Mouse (Mus musculus): ENCODE measurements around the gene Dohh.
A peak's percentile ranks its signal among the peaks of the same experiment; 100 is the strongest.

Dohh gene

DNA sequence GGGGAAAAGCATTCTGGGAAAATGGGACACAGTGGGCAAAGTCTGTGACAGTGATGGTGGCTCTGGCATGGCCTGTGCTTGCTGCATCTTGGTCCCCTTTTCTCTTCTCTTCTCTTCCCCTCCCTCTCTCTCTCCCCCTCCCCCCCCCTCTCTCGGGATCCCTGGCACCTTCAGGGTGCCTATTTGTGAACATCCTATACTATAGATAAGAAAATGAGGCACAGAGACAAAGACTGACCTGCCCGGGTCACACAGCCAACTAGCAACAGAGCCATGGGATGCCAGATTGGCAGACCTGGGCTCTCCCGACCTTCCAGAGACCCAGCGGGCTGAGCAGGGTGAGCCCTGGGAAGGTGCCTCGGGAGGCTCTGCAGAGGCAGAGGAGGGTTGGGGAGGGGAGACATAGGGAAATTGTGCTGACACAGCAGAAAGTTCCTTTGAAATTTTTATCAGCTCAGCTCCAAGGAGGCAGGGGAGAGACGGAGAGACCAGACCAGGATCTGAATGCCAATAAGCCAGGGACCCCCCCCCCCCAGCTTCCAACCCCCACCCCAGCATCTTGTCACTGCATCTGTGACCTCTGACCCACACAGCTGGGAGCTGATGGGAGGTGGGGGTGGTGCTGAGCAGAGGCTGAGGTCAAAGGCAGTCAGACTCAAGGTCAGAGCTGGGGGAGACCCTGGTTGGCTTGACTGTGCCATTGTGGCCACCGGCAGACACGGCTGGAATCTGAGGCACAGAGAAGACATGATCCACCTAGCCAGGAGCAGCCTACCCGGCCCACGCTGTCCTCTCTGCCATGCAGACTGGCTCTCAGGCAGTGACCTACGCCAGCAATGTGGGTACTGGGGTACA lies 34.2 kb downstream of the Dohh start:
- no peak for DNase-seq (ENCODE audit: extremely low spot score)

- no peak for DNase-seq (ENCODE audit: extremely low spot score)
Measured at GRCm38 (mm10) chr10:81419111-81419928, 35.1 kb downstream of the Dohh start.

GRCm38 (mm10) chr10:81420191-81420767 lies 36.1 kb downstream of the Dohh start:
- DNase-seq (ENCODE audit: extremely low spot score), result no peak

- DNase-seq (ENCODE audit: extremely low spot score), result no peak
Measured at GRCm38 (mm10) chr10:81421041-81421796, 37.0 kb downstream of the Dohh start.

DNA sequence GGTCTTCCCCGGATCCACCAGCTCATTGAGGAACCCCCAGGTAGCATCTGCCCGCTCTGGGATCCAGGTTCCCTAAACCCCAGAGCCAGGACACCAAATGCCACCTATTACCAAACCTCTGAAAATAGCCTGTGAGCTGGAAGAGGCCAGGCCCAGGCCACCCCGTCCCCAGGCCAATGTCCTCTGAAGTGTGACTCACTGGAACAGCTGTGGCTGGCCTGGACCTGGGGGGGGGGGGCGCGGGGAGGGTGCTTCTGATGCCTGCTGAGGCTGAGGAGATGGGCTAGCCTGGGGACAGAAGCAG lies 37.5 kb downstream of the Dohh start:
- no peak for DNase-seq (ENCODE audit: extremely low spot score)

- no peak for DNase-seq (ENCODE audit: extremely low spot score)
Measured at GRCm38 (mm10) chr10:81422191-81422590, 38.0 kb downstream of the Dohh start.

GRCm38 (mm10) chr10:81422661-81423217 lies 38.5 kb downstream of the Dohh start:
- DNase-seq (ENCODE audit: extremely low spot score), result no peak

DNA sequence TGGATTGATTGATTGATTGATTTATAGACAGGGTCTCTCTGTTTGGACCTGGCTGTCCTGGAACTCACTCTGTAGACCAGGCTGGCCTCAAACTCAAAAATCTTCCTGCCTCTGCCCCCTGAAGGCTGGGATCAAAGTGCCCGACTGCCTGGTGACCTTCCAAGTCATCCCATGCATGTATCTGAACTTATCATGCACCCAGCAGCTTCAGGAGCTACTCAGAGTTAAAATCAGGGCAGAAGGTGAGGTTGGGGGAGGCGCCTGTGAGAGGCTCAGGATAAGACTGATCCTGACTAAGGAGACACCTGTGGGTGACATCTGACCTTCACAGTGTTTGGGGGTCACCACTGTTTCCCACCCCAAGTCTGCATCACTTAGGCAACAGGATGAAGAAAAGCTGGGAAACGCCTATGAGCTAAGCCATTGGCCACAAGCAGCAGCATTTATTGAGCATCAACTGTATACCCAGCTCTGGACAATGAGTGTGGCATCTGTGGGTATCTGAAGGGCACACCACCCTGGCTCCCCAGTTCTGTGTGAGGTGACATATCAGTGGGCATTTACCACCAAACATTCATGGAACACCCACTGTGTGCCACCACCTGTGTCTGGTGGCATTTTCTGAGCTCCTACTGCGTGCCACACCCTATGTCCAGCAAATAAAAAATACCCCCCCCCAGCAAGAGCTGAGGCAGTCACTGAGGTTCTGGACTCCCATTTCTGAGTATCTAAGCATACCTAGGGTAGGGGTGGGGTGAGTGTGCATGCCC lies 39.4 kb downstream of the Dohh start:
- no peak for DNase-seq (ENCODE audit: extremely low spot score)

GRCm38 (mm10) chr10:81424246-81425051 lies 40.2 kb downstream of the Dohh start:
- peak; percentile 12 for DNase-seq (ENCODE audit: extremely low spot score)

GRCm38 (mm10) chr10:81425236-81425850 lies 41.1 kb downstream of the Dohh start:
- DNase-seq (ENCODE audit: extremely low spot score), result peak; percentile 7

- DNase-seq (ENCODE audit: extremely low spot score), result peak; percentile 5
Measured at GRCm38 (mm10) chr10:81426081-81426671, 41.9 kb downstream of the Dohh start.

DNA sequence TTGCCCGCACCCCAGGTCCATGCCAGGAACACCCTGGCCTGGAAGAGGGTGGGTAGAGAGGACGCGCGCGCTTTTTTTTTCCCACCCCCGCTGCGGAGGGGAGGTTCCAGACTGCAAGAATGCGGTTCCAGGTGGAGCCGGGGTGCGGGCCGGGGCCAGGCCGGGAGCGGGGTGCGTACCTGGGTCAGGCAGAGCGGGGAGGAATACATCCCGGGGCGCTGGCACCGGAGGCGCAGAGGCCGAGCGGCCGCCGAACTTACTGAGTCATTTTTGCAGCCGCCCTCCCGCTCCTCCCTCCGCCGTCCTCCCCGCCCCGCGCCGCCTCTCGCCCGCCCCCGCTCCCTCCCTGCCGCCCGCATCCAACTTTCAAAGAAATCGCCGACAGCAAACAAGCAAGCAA lies 42.7 kb downstream of the Dohh start:
- peak; percentile 9 for DNase-seq (ENCODE audit: extremely low spot score)

GRCm38 (mm10) chr10:81427327-81427726 lies 43.1 kb downstream of the Dohh start:
- DNase-seq (ENCODE audit: extremely low spot score), result no peak

- no peak for DNase-seq (ENCODE audit: extremely low spot score)
Measured at GRCm38 (mm10) chr10:81427804-81428506, 43.7 kb downstream of the Dohh start.

- DNase-seq (ENCODE audit: extremely low spot score), result no peak
Measured at GRCm38 (mm10) chr10:81428507-81428870, 44.3 kb downstream of the Dohh start.

- DNase-seq (ENCODE audit: extremely low spot score), result no peak
Measured at GRCm38 (mm10) chr10:81429092-81429491, 44.9 kb downstream of the Dohh start.

DNA sequence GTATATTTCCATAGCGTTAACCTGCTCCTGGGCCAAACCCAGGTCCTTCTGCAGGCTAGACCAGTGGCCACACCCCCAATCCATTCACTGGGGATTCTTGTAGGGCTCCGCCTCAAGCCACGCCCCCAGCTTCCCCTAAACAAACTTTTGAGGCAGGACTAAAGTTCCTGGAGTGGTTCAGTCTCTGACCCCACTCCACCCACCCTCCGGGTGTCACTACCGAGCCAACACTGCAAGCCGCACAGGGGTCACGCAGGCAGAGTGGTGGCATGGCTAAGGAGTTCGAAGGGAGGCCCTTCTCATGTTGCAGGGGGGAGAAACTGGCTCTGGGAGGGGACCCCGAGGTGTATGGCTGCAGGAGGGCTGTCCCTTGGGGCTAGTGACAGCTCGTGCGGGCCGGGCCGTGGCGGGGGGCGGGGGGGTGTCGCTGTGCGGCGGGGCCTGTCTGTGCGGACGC lies 45.4 kb downstream of the Dohh start:
- peak; percentile 79 for DNase-seq (ENCODE audit: extremely low spot score)

DNA sequence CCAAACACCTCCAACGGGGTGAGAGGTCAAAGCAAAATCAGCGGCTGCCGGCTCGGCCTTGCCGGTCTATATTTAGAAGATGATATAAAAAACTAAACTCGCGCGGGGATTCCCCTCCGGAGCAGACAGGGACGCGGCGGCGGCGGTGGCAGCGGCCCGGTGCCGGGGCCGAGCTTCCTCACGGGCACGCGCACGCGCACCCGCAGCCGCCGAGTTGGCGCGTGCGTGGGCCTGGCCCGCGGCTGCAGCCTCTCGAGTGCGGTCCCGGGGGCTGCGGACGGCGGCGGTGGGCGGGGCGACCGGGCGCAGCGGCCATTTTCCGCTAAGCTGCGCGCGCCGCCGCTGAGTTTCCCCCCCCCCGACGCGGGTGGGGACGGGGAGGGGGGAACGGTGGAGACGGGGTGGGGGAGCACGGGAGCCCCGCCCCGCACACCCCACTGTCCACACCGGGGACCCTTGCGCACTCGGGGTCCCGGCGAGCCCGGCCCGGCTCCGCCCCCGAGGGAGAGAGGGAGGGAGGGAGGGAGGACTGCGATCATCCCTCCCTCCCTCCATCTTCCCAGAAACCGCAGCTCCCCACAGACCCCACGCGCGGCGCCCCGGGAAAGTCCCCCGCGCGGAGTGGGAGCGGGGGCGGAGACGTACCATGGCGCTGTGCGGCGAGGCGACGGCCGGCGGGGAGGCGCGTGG lies 46.1 kb downstream of the Dohh start:
- DNase-seq (ENCODE audit: extremely low spot score), result peak; percentile 81

Measured in embryo, embryonic 9.5 days (tissue).